In the genomic region with DNA sequence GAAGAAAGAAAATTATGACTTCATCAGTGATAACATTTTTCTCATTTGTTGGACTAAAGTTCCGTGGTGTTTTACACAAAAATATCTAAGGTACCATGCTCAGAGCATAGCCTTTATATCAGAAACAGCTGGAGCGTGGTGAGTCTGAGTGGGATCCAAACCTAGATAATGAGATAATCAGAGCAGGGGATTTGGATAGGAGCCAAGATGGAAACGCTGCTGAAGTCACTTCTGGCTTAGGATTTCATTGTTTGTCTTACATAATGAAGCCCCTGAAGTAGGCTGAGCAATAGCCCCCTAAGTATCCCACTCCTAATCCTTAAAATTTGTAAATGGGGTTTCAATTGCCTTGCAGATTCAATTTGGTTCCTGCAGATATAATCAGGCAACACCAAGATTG, we compare ENCODE assay signal across 24 mouse cellular contexts. TPM values are rescaled to one million over a fixed set of nuclear protein-coding genes. Genes with fewer than 3 reads are reported as not detected.
DNase-seq lines count a peak whose midpoint lies in the region; ATAC-seq and TF ChIP-seq lines count a peak whose summit lies in the region.
"Had no signal": no experiment of that assay in that cellular context is flagged by ENCODE, and none has a peak within 500 bp of the region (broad histone marks: within the 10 kb centered on the region; RNA-seq: fewer than 3 reads in every experiment).

No protein-coding gene starts in this region.

- peak; percentile 51; the same call in 1 of the 2 replicates for ATAC-seq in forebrain, embryonic 12.5 days (ENCODE audit: low FRiP score)
- ATAC-seq in forebrain, embryonic 15.5 days (replicated peaks): no peak
- peak; percentile 24; the same call in 1 of the 2 replicates for ATAC-seq in midbrain, embryonic 11.5 days (ENCODE audit: low FRiP score)
- no peak; the same call in 1 of the 2 replicates for ATAC-seq in midbrain, embryonic 15.5 days (replicated peaks)
- peak; percentile 57 for ATAC-seq in forebrain, embryonic 14.5 days
- ATAC-seq: liver, embryonic 12.5 days had no signal

- H3K79me2 ChIP-seq in MEL (ENCODE audit: control insufficient read depth, insufficient read depth, low read length, poor library complexity): no peaks in the 10 kb centered on the region

- TF ChIP-seq POLR2A in MEL (IDR thresholded peaks at IDR 0.05; ENCODE audit: control insufficient read depth in 1 of 2, insufficient read depth in 1 of 2, low read depth in 1 of 2, low read length in 2 of 2, poor library complexity in 1 of 2): no peak

- no peak overlapping the region for H3K9ac ChIP-seq in forebrain, embryonic 12.5 days
- no peak overlapping the region for H3K9ac ChIP-seq in forebrain, embryonic 15.5 days (replicated peaks)
- H3K9ac ChIP-seq in midbrain, embryonic 11.5 days (ENCODE audit: low read length): no peak overlapping the region
- H3K9ac ChIP-seq in midbrain, embryonic 15.5 days: no peak overlapping the region
- no peak overlapping the region for H3K9ac ChIP-seq in MEL (ENCODE audit: control insufficient read depth, low read depth, low read length, poor library complexity, severe bottlenecking)
- H3K9ac ChIP-seq in forebrain, embryonic 14.5 days (ENCODE audit: low read length): no peak overlapping the region
- H3K9ac ChIP-seq: heart, embryonic 12.5 days; liver, embryonic 12.5 days; lung, embryonic 15.5 days; stomach, embryonic 15.5 days had no signal

- TF ChIP-seq EP300 in MEL (IDR thresholded peaks at IDR 0.05; ENCODE audit: low read depth in 1 of 2, low read length in 2 of 2): peak; percentile 37 to 47; a peak in 3 of 4 replicates

- no peaks in the 10 kb centered on the region for H3K36me3 ChIP-seq in forebrain, embryonic 12.5 days (replicated peaks)
- no peaks in the 10 kb centered on the region for H3K36me3 ChIP-seq in forebrain, embryonic 15.5 days
- no peaks in the 10 kb centered on the region for H3K36me3 ChIP-seq in midbrain, embryonic 11.5 days (ENCODE audit: control insufficient read depth, insufficient read depth, low read length)
- no peaks in the 10 kb centered on the region for H3K36me3 ChIP-seq in midbrain, embryonic 15.5 days (replicated peaks)
- H3K36me3 ChIP-seq in MEL (ENCODE audit: control insufficient read depth in 1 of 2, insufficient read depth in 2 of 2, low read length in 2 of 2): peaks cover 0 to 5% of the 10 kb centered on the region in 2 experiments; a peak in 2 of 4 replicates
- H3K36me3 ChIP-seq in forebrain, embryonic 14.5 days (ENCODE audit: control insufficient read depth, insufficient read depth, low read length): no peaks in the 10 kb centered on the region
- H3K36me3 ChIP-seq: heart, embryonic 12.5 days; liver, embryonic 12.5 days; lung, embryonic 15.5 days; stomach, embryonic 15.5 days had no signal

- no peak overlapping the region for H3K27ac ChIP-seq in forebrain, embryonic 12.5 days
- H3K27ac ChIP-seq in forebrain, embryonic 15.5 days (replicated peaks): no peak overlapping the region
- H3K27ac ChIP-seq in midbrain, embryonic 11.5 days (ENCODE audit: low read depth, low read length): no peak overlapping the region
- no peak overlapping the region for H3K27ac ChIP-seq in midbrain, embryonic 15.5 days
- no peak overlapping the region for H3K27ac ChIP-seq in MEL (ENCODE audit: control insufficient read depth, low read depth, low read length)
- no peak overlapping the region for H3K27ac ChIP-seq in forebrain, embryonic 14.5 days (ENCODE audit: low read depth, low read length)
- H3K27ac ChIP-seq: gastrocnemius, adult 2 months; liver, embryonic 12.5 days; lung, embryonic 15.5 days; macrophage; stomach, embryonic 15.5 days had no signal

- peaks cover 5% of the 10 kb centered on the region; the same call in 1 of the 2 replicates for H3K4me1 ChIP-seq in forebrain, embryonic 12.5 days
- no peaks in the 10 kb centered on the region for H3K4me1 ChIP-seq in forebrain, embryonic 15.5 days
- H3K4me1 ChIP-seq in midbrain, embryonic 11.5 days (ENCODE audit: control insufficient read depth, insufficient read depth, low read length): no peaks in the 10 kb centered on the region
- H3K4me1 ChIP-seq in midbrain, embryonic 15.5 days: no peaks in the 10 kb centered on the region
- H3K4me1 ChIP-seq in MEL (ENCODE audit: control insufficient read depth in 1 of 2, insufficient read depth in 2 of 2, low read length in 2 of 2): no peaks in the 10 kb centered on the region
- H3K4me1 ChIP-seq in forebrain, embryonic 14.5 days (ENCODE audit: control insufficient read depth, insufficient read depth, low read length): no peaks in the 10 kb centered on the region
- H3K4me1 ChIP-seq: heart, embryonic 12.5 days; lung, embryonic 15.5 days; stomach, embryonic 15.5 days had no signal

- intact Hi-C loops in left cerebral cortex, postnatal 25 days (cut with DNase I): no loop called here

- H3K9me3 ChIP-seq in forebrain, embryonic 12.5 days: no peaks in the 10 kb centered on the region
- no peaks in the 10 kb centered on the region for H3K9me3 ChIP-seq in forebrain, embryonic 15.5 days
- H3K9me3 ChIP-seq in midbrain, embryonic 11.5 days (ENCODE audit: control insufficient read depth, low read length): no peaks in the 10 kb centered on the region
- no peaks in the 10 kb centered on the region for H3K9me3 ChIP-seq in midbrain, embryonic 15.5 days
- no peaks in the 10 kb centered on the region for H3K9me3 ChIP-seq in MEL (replicated peaks; ENCODE audit: insufficient read depth, low read length)
- H3K9me3 ChIP-seq in forebrain, embryonic 14.5 days (replicated peaks; ENCODE audit: control insufficient read depth, low read length): no peaks in the 10 kb centered on the region
- H3K9me3 ChIP-seq: heart, embryonic 12.5 days; liver, embryonic 12.5 days; lung, embryonic 15.5 days; stomach, embryonic 15.5 days had no signal

- no peak for TF ChIP-seq RAD21 in MEL (IDR thresholded peaks at IDR 0.05; ENCODE audit: low read depth, low read length)

- H3K27me3 ChIP-seq in forebrain, embryonic 12.5 days: no peaks in the 10 kb centered on the region
- H3K27me3 ChIP-seq in forebrain, embryonic 15.5 days: no peaks in the 10 kb centered on the region
- no peaks in the 10 kb centered on the region for H3K27me3 ChIP-seq in midbrain, embryonic 11.5 days (ENCODE audit: control insufficient read depth, insufficient read depth, low read length)
- no peaks in the 10 kb centered on the region for H3K27me3 ChIP-seq in midbrain, embryonic 15.5 days (replicated peaks)
- H3K27me3 ChIP-seq in MEL (ENCODE audit: control insufficient read depth in 1 of 2, insufficient read depth in 2 of 2, low read length in 2 of 2): no peaks in the 10 kb centered on the region
- H3K27me3 ChIP-seq in forebrain, embryonic 14.5 days (replicated peaks; ENCODE audit: control insufficient read depth, insufficient read depth, low read length): no peaks in the 10 kb centered on the region
- H3K27me3 ChIP-seq: heart, embryonic 12.5 days; liver, embryonic 12.5 days; lung, embryonic 15.5 days; stomach, embryonic 15.5 days had no signal

- no peak overlapping the region for H3K4me3 ChIP-seq in forebrain, embryonic 12.5 days (replicated peaks)
- no peak overlapping the region for H3K4me3 ChIP-seq in forebrain, embryonic 15.5 days
- no peak overlapping the region for H3K4me3 ChIP-seq in midbrain, embryonic 11.5 days (ENCODE audit: low read depth, low read length)
- H3K4me3 ChIP-seq in midbrain, embryonic 15.5 days: no peak overlapping the region
- no peak overlapping the region for H3K4me3 ChIP-seq in MEL (ENCODE audit: control insufficient read depth in 1 of 2, insufficient read depth in 1 of 2, low read depth in 2 of 2, low read length in 2 of 2)
- H3K4me3 ChIP-seq in forebrain, embryonic 14.5 days (ENCODE audit: low read depth, low read length): no peak overlapping the region
- H3K4me3 ChIP-seq: gastrocnemius, adult 2 months; heart, embryonic 12.5 days; liver, embryonic 12.5 days; lung, embryonic 15.5 days; stomach, embryonic 15.5 days had no signal

- TF ChIP-seq CTCF in MEL (IDR thresholded peaks at IDR 0.05 in 2 of 3, conservative IDR thresholded peaks at IDR 0.05 in 1 of 3; ENCODE audit: control insufficient read depth in 1 of 3, insufficient read depth in 1 of 3, low read depth in 2 of 3, low read length in 3 of 3, poor library complexity in 1 of 3, severe bottlenecking in 1 of 3): no peak

- no peak overlapping the region for H3K4me2 ChIP-seq in forebrain, embryonic 12.5 days
- H3K4me2 ChIP-seq in forebrain, embryonic 15.5 days (replicated peaks): no peak overlapping the region
- no peak overlapping the region for H3K4me2 ChIP-seq in midbrain, embryonic 11.5 days
- no peak overlapping the region for H3K4me2 ChIP-seq in midbrain, embryonic 15.5 days
- no peak overlapping the region for H3K4me2 ChIP-seq in forebrain, embryonic 14.5 days (ENCODE audit: low read length)
- H3K4me2 ChIP-seq: heart, embryonic 12.5 days; liver, embryonic 12.5 days; lung, embryonic 15.5 days; stomach, embryonic 15.5 days had no signal

- peak; percentile 49 for DNase-seq in midbrain, embryonic 11.5 days (ENCODE audit: low spot score, missing footprints)
- peak; percentile 38 for DNase-seq in MEL (ENCODE audit: low read depth, low spot score)
- DNase-seq in forebrain, embryonic 14.5 days (ENCODE audit: low spot score): peak; percentile 71
- no peak for DNase-seq in left cerebral cortex, postnatal 25 days (ENCODE audit: low spot score in 2 of 2)
- DNase-seq in natural killer cell, adult 2 months (ENCODE audit: low spot score in 2 of 2): no peak
- DNase-seq: adrenal gland, adult 2 months; cerebellum, adult 9-10 months; gastrocnemius, adult 2 months; heart, adult 11 months; heart, postnatal 14 days; kidney, adult 18-20 months; kidney, postnatal 14 days; left cerebral cortex, postnatal 4 days; thymus, adult 18-20 months; thymus, postnatal 4 days had no signal

- 34% methylated on average over 3 of the region's 3 CpGs for WGBS in forebrain, embryonic 12.5 days
- WGBS in forebrain, embryonic 15.5 days: 17% methylated on average over 3 of the region's 3 CpGs
- WGBS in midbrain, embryonic 11.5 days: 38% methylated on average over 3 of the region's 3 CpGs
- 28% methylated on average over 3 of the region's 3 CpGs for WGBS in midbrain, embryonic 15.5 days
- WGBS in forebrain, embryonic 14.5 days: 14% methylated on average over 3 of the region's 3 CpGs

TF ChIP-seq in MEL, 35 proteins besides CTCF, POLR2A, EP300 and RAD21 (continues in another document):
- TF ChIP-seq MAX (IDR thresholded peaks at IDR 0.05; ENCODE audit: low read length) (no peak), GATA1 (IDR thresholded peaks at IDR 0.05; ENCODE audit: low read depth, low read length) (peak; percentile 55)

RNA-seq across cellular contexts. Expression of gene Atp8a1, which starts 24.2 kb away (rescaled TPM):
- 25.2 and 28.1 TPM in 2 replicates for polyA plus RNA-seq in forebrain, embryonic 12.5 days (2016; fragmentation: Nextera tagmentation; extraction: Ambion mirVana)
- polyA plus RNA-seq in forebrain, embryonic 15.5 days (2015; fragmentation: Nextera tagmentation; extraction: Ambion mirVana): 30.1 and 35.8 TPM in 2 replicates
- polyA plus RNA-seq in midbrain, embryonic 11.5 days (2014; fragmentation: Nextera tagmentation; extraction: Ambion mirVana): 31.9 and 33.4 TPM in 2 replicates
- 46.2 and 53.6 TPM in 2 replicates for polyA plus RNA-seq in midbrain, embryonic 15.5 days (2015; fragmentation: Nextera tagmentation; extraction: Ambion mirVana)
- total RNA-seq in MEL (2012; rRNA removed): 22.1 and 27.0 TPM in 2 replicates
- 10 to 100 TPM in 1 of 2 experiments, not detected in 1; 18.2 TPM for polyA plus RNA-seq in MEL (2012; ENCODE audit: insufficient read depth in 1 of 2, insufficient read length in 2 of 2, low read depth in 1 of 2, low replicate concordance in 2 of 2, missing spikeins in 1 of 2)
- 24.2 and 30.2 TPM in 2 replicates for polyA plus RNA-seq in forebrain, embryonic 14.5 days (2014; fragmentation: Nextera tagmentation; extraction: Ambion mirVana)
- total RNA-seq in left cerebral cortex, postnatal 25 days (2021): 100 to 1,000 TPM; 161 to 177 TPM
- polyA plus RNA-seq: C2C12 had no signal

Comparison
In these comparisons a context has a peak if more than half of its experiments do, and no peak if none do; other contexts are left out.
1. ATAC-seq: peak in forebrain, embryonic 12.5 days (single experiment), midbrain, embryonic 11.5 days (single experiment) and forebrain, embryonic 14.5 days (single experiment); none in forebrain, embryonic 15.5 days (single experiment) and midbrain, embryonic 15.5 days (single experiment).
2. DNase-seq: peak in midbrain, embryonic 11.5 days (single experiment), MEL (single experiment) and forebrain, embryonic 14.5 days (single experiment); none in left cerebral cortex, postnatal 25 days (0 of 2) and natural killer cell, adult 2 months (0 of 2).